Mouse (Mus musculus): ENCODE measurements at regions not wholly inside any gene's neighbourhood (a gene's known extent, or its start where the extent isn't known, plus 50 kb on each side); places are given as distances from the start of the nearest gene placed in this dataset.

DNA sequence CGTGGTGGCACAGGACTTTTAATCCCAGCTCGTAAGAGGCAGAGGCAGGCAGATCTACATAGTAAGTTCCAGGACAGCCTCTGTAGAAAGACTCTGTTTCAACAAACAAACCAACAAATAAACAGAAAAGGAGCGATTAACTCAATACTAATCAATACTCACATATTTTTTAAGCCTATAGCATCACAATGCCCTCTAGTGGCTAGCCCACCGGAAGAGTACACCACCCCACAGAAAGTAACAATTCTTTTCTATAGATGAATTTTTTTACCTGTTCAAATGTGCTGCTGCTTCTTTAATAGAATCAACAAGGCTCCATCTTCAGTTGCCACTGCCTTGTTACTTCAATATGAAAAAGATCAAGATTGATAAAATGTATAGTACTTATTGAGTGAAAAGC is 233.0 kb upstream of the Prdm1 start:
- no peaks in the 10 kb centered on the region for H3K36me3 ChIP-seq (replicated peaks; ENCODE audit: insufficient read depth, low read length)
- H3K27me3 ChIP-seq (ENCODE audit: insufficient read depth, low read length), result no peaks in the 10 kb centered on the region
- TF ChIP-seq EP300 (IDR thresholded peaks at IDR 0.05; ENCODE audit: low read depth) (no peak), CTCF (IDR thresholded peaks at IDR 0.05; ENCODE audit: low read depth) (peak; percentile 54)
- no peak for ATAC-seq
- no peak overlapping the region for H3K4me3 ChIP-seq (ENCODE audit: low read depth, low read length)
- peaks cover 3% of the 10 kb centered on the region; the same call in 1 of the 2 replicates for H3K4me1 ChIP-seq (ENCODE audit: insufficient read depth)
- no peak overlapping the region for H3K4me2 ChIP-seq (ENCODE audit: low read depth, low read length)
- DNase-seq, result no peak
- H3K9ac ChIP-seq (replicated peaks), result no peak overlapping the region
- no peak overlapping the region for H3K27ac ChIP-seq (ENCODE audit: low read depth)
- no peaks in the 10 kb centered on the region for H3K9me3 ChIP-seq (ENCODE audit: low read length)
- 55% methylated on average over 4 of the region's 4 CpGs for WGBS (ENCODE audit: insufficient replicate concordance)

DNA sequence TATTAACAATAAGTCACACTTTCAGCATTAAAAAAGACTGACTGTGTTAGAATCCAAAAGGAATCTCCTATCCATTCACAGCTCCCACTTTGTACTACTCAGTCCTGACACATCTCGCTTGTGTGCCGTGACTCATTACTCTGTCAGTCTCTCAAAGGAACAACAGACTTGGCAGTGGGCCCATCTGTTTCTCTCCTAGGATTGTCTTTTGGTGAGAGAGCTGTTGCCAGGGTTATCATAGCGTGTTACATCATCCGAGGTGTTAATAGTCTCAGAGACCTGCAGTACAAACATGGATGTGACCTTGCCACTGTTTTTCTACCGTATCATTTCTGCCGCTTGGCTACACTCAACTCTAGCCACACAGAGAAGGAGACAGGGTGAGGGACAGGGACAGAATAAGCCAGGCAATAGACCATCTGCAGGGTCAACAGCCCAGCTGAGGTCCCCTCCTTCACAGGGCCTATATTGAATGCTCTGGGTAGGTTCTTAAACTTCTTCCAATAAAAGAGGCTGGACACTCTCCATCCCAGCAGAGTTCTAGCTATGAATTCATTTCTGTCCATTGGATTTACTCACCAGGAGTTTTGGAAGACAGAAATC is 227.2 kb upstream of the Prdm1 start:
- H3K4me3 ChIP-seq (ENCODE audit: low read depth, low read length), result no peak overlapping the region
- H3K36me3 ChIP-seq (replicated peaks; ENCODE audit: insufficient read depth, low read length), result no peaks in the 10 kb centered on the region
- no peak overlapping the region for H3K9ac ChIP-seq (replicated peaks)
- TF ChIP-seq EP300 (IDR thresholded peaks at IDR 0.05; ENCODE audit: low read depth), result no peak
- TF ChIP-seq CTCF (IDR thresholded peaks at IDR 0.05; ENCODE audit: low read depth), result no peak
- no peak overlapping the region for H3K4me2 ChIP-seq (ENCODE audit: low read depth, low read length)
- no peaks in the 10 kb centered on the region for H3K27me3 ChIP-seq (ENCODE audit: insufficient read depth, low read length)
- ATAC-seq (peak; percentile 85), DNase-seq (peak; percentile 62)
- 50% methylated on average over 6 of the region's 6 CpGs for WGBS (ENCODE audit: insufficient replicate concordance)
- peak overlapping the region; percentile 45 for H3K27ac ChIP-seq (ENCODE audit: low read depth)
- H3K4me1 ChIP-seq (ENCODE audit: insufficient read depth), result peaks cover 3% of the 10 kb centered on the region; the same call in 1 of the 2 replicates
- H3K9me3 ChIP-seq (ENCODE audit: low read length), result no peaks in the 10 kb centered on the region

DNA sequence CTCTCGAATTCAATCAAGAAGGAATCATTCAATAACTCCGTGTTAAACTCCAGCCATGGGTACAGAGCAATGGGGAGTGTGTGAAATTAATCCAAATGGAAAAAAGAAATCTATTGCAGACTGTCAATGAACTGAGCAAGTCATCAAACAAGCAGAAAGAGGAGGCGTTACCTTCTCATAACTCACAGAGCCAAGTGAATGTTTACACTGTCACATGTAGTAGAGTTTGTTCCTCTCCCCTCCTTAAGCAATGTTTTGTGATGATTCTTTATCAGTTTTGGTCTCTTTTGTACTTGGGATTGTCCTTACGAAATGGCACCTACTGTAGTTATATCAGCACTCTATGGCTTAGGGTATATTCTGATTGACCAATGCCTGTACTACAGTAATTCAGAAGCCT is 226.6 kb upstream of the Prdm1 start:
- DNase-seq, result no peak
- H3K36me3 ChIP-seq (replicated peaks; ENCODE audit: insufficient read depth, low read length), result no peaks in the 10 kb centered on the region
- no peak overlapping the region for H3K9ac ChIP-seq (replicated peaks)
- H3K4me3 ChIP-seq (ENCODE audit: low read depth, low read length), result no peak overlapping the region
- H3K27ac ChIP-seq (ENCODE audit: low read depth), result peak overlapping the region; percentile 45
- no peaks in the 10 kb centered on the region for H3K9me3 ChIP-seq (ENCODE audit: low read length)
- peak; percentile 65 for ATAC-seq
- H3K4me1 ChIP-seq (ENCODE audit: insufficient read depth), result peaks cover 3% of the 10 kb centered on the region; the same call in 1 of the 2 replicates
- TF ChIP-seq CTCF (IDR thresholded peaks at IDR 0.05; ENCODE audit: low read depth) (no peak), EP300 (IDR thresholded peaks at IDR 0.05; ENCODE audit: low read depth) (no peak)
- no peak overlapping the region for H3K4me2 ChIP-seq (ENCODE audit: low read depth, low read length)
- WGBS (ENCODE audit: insufficient replicate concordance), result 59% methylated on average over 4 of the region's 4 CpGs
- H3K27me3 ChIP-seq (ENCODE audit: insufficient read depth, low read length), result no peaks in the 10 kb centered on the region

DNA sequence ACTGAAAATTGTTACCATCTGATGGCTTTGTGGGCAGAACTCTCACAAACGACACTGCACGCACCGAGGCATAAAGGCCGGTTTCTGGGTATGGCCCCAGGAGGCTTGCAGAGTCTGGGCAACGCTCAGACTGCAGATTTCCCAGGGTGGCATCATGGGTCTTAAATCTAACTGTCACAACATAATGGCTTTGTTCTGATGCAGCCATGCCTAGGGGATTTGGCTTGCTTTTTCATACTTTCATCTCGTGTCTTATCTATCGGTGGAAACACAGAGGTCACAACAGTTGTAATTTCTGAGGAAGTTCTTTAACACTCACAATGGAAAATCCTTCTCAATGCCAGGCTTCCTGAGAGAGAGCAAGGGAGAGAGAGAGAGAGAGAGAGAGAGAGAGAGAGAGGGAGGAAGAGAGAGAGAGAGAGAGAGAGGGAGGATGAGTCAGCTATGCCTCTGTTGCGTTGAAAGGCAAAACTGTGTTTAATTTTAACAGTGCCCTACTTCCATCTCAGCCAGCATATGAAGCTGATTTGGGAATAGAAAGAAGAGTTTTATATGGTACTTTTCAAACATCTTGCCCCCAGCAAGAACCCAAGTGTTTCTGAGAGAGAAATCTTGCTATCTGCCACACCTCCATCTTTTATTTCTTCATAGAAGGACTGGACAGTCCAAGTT is 224.6 kb upstream of the Prdm1 start:
- Histone ChIP-seq H3K9ac (replicated peaks) (no peak overlapping the region), H3K4me3 (ENCODE audit: low read depth, low read length) (no peak overlapping the region), H3K9me3 (ENCODE audit: low read length) (no peaks in the 10 kb centered on the region), H3K27me3 (ENCODE audit: insufficient read depth, low read length) (no peaks in the 10 kb centered on the region), H3K36me3 (replicated peaks; ENCODE audit: insufficient read depth, low read length) (no peaks in the 10 kb centered on the region), H3K4me2 (ENCODE audit: low read depth, low read length) (no peak overlapping the region), H3K4me1 (ENCODE audit: insufficient read depth) (peaks cover 3% of the 10 kb centered on the region; the same call in 1 of the 2 replicates), H3K27ac (ENCODE audit: low read depth) (no peak overlapping the region)
- no peak for DNase-seq
- no peak for ATAC-seq
- 68% methylated on average over 8 of the region's 8 CpGs for WGBS (ENCODE audit: insufficient replicate concordance)
- TF ChIP-seq EP300 (IDR thresholded peaks at IDR 0.05; ENCODE audit: low read depth) (no peak), CTCF (IDR thresholded peaks at IDR 0.05; ENCODE audit: low read depth) (no peak)

DNA sequence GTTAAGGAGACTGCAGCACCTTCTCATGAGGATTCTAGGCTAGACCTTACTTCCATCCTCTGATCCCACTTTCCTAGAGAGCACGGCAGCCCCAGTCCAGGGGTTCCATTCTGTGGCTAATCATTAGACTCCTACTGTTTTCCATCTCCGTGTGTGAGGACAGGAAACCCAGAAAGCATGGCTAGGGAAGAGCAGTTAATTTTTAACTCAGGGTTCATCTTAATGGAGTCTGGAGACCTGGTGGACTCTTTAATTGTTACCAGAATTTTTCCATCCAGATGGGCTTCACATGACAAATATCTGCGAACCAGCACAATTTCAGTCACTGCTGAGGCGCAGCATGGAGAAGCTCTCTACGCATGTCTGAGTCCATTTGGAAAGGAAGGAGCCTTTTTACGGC is 222.8 kb upstream of the Prdm1 start:
- peaks cover 3% of the 10 kb centered on the region; the same call in 1 of the 2 replicates for H3K4me1 ChIP-seq (ENCODE audit: insufficient read depth)
- DNase-seq, result no peak
- no peak overlapping the region for H3K4me2 ChIP-seq (ENCODE audit: low read depth, low read length)
- ATAC-seq, result no peak
- H3K36me3 ChIP-seq (replicated peaks; ENCODE audit: insufficient read depth, low read length), result no peaks in the 10 kb centered on the region
- H3K9me3 ChIP-seq (ENCODE audit: low read length), result no peaks in the 10 kb centered on the region
- H3K9ac ChIP-seq (replicated peaks), result no peak overlapping the region
- no peak overlapping the region for H3K27ac ChIP-seq (ENCODE audit: low read depth)
- TF ChIP-seq EP300 (IDR thresholded peaks at IDR 0.05; ENCODE audit: low read depth) (no peak), CTCF (IDR thresholded peaks at IDR 0.05; ENCODE audit: low read depth) (no peak)
- no peak overlapping the region for H3K4me3 ChIP-seq (ENCODE audit: low read depth, low read length)
- 79% methylated on average over 6 of the region's 6 CpGs for WGBS (ENCODE audit: insufficient replicate concordance)
- no peaks in the 10 kb centered on the region for H3K27me3 ChIP-seq (ENCODE audit: insufficient read depth, low read length)

DNA sequence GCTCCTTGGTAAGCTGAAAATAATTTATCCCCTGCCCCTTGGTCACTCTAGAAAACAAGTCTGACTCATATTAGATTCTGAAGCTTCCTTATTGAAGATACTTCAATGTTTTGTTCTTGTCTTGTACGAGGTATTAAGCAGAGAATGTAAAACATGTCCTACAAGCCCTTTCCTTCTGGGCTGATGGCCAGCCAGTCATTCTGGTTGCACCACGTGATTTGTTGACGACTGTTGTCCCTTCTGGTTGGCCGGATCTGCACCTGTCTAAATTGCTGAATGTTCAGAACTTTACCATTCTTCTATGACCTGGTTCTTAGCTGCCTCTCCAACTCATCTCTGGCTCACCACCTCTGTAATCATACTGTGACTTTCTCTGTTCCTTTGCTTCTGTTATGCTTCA is 220.9 kb upstream of the Prdm1 start:
- Histone ChIP-seq H3K27me3 (ENCODE audit: insufficient read depth, low read length) (no peaks in the 10 kb centered on the region), H3K27ac (ENCODE audit: low read depth) (no peak overlapping the region), H3K36me3 (replicated peaks; ENCODE audit: insufficient read depth, low read length) (no peaks in the 10 kb centered on the region), H3K9me3 (ENCODE audit: low read length) (no peaks in the 10 kb centered on the region), H3K9ac (replicated peaks) (no peak overlapping the region), H3K4me1 (ENCODE audit: insufficient read depth) (no peaks in the 10 kb centered on the region), H3K4me2 (ENCODE audit: low read depth, low read length) (no peak overlapping the region), H3K4me3 (ENCODE audit: low read depth, low read length) (no peak overlapping the region)
- no peak for ATAC-seq
- no peak for DNase-seq
- TF ChIP-seq CTCF (IDR thresholded peaks at IDR 0.05; ENCODE audit: low read depth) (no peak), EP300 (IDR thresholded peaks at IDR 0.05; ENCODE audit: low read depth) (no peak)
- 58% methylated on average over 4 of the region's 4 CpGs for WGBS (ENCODE audit: insufficient replicate concordance)

All from liver, postnatal 0 days (tissue).